Mouse (Mus musculus) adrenal gland, postnatal 14 days (tissue): Measurements from ENCODE around the gene Ptdss2. TPM values are rescaled to one million over a fixed set of nuclear protein-coding genes. Genes with fewer than 3 reads are reported as not detected.

ENCODE experiments used
- DNase-seq: peaks from one replicate; pipeline ENCODE4 v3.0.0; 2021; ENCODE audit warnings: mixed read lengths
- total RNA-seq: library from RNA; stranded (reverse); gene quantifications from 2 replicates; pipeline ENCODE4 v1.2.3, GENCODE M21; 2021

Ptdss2 gene
- total RNA-seq, 1 experiment from 2014 or later = 46.2 TPM

- peak; percentile 96 for DNase-seq
Observed at GRCm38 (mm10) chr7:141122689-141123516, 721 bp downstream of the Ptdss2 start.

DNA sequence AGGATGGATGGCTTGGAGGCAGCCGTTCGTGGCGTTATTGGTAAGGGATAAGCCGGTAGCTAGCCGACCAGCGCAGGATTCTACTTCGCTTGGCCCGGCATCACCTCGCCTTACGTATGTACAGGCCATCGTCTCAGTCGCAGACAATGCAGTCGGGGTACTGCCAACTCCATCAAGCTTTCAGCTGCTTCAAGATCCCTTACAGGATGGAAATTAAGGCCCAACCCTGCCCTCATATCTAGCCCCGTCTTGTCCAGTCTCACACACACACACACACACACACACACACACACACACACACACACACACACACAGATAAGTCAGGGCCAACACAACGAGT is 1.3 kb downstream of the Ptdss2 start:
- no peak for DNase-seq

DNA sequence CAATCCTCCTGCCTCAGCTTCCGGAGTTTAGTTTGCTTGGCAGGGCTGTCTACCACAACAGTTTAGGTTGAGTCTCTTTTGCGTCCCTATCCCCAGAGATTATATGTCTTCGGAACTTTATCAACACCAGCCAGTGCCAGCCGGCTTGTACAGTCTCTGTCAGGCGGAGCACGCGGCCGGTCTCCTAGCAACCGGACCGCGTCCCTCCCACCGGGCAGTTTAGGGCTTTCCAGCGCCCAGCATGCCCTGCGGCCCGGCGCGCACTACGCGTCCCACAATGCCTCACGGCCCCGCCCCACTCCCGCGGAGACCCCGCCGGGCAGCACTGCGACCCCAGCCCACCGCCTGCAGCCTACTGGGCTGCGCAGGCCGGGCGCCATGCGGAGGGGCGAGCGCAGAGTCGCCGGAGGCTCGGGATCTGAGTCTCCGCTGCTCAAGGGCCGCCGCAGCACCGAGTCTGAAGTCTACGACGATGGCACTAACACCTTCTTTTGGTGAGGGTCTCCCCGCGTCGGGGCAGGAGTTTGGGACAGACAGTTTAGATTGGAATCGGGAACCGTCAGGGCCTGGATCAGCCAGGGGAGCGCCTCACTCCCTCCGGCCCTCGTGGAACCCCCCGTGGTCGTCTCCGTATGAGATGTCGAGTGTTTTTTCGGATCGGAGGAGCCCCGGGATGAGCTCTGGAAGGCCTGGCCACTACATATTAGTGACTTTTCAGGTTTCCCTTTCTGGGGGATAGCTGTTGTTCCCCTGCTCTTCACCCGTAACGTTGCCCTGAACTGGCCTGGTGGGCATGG is 9.0 kb downstream of the Ptdss2 start:
- peak; percentile 94 for DNase-seq

DNA sequence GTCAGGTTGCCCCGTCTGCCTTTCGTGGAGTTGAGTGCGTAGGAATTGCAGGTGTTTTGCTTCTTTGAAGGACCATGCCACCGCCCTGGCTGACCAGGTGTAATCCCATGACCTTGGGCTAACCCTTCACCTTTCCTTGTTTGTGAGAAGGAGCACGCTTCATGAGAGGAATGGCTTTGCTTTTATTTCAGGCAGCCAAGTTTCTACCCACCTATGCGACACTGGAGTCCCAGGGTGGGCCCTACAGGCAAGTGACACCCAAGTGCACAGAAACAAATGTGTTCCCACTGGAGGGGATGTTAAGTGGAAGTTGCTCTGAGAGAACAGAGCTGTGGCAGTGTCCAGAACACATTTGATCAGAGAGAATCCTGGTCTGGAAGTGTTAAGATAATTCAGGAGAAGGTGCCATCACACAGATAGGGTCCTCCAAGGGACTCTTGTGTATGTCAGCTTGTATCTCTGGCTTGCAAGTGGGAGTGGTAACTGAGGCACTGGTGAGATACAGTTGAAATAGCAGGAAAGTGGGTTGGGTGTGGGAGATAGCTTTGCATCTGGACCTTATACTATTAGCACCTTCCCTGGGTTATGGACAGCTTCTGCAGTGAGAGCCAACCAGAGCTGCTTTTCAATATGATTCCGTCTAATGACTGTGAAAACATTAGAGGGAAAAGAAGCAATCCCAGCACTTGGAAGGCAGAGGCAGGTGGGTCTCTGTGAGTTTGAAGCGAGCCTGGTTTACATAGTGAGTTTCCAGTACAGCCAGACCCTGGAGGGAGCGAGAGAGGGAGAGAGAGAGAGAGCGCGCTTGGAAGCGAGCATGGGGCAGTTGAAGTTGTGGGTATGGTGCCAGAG is 9.9 kb downstream of the Ptdss2 start:
- DNase-seq = no peak

GRCm38 (mm10) chr7:141141326-141141725 is 19.1 kb downstream of the Ptdss2 start:
- DNase-seq = no peak

DNA sequence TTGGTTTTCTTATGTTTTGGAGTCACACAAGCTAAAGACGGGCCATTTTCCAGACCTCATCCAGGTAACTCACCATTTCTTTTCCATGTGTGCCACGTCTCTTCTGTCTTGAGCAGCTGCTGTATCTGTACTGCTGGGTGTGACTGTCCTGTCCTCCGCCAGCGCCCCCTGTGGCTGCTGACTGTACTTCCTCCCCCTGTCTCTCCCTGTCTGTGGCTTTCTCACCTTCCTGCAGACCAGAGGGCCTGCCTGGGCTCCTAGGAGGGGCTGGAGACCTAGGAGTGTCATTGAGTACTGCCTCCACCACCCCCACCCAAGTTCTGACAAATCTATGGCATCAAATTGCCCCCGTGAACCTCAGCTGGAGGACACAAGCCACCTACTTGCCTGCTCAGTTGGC is 20.9 kb downstream of the Ptdss2 start:
- peak; percentile 83 for DNase-seq

DNA sequence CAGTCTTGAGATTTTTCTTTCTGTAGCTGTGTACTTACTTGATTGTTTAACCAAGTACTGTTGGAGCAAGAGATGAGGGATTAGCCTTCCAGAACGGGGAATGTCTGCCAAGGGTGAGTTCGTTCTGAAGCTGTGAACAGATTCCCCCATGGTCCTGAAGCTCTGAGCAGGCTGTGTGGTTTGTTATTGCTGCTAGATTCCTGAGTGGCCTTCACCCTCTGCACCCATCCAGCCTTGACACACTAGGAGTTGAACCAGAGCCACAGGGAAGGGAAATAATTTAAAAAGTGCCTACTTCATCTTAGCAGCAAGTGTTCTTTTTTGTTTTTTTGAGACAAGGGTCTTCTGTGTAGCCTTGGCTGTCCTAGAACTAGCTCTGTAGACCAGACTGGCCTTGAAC is 21.7 kb downstream of the Ptdss2 start:
- DNase-seq = peak; percentile 32

GRCm38 (mm10) chr7:141144650-141145049 is 22.5 kb downstream of the Ptdss2 start:
- DNase-seq = no peak

GRCm38 (mm10) chr7:141145403-141145802 is 23.2 kb downstream of the Ptdss2 start:
- DNase-seq = no peak

GRCm38 (mm10) chr7:141146043-141146595 is 23.9 kb downstream of the Ptdss2 start:
- no peak for DNase-seq

DNA sequence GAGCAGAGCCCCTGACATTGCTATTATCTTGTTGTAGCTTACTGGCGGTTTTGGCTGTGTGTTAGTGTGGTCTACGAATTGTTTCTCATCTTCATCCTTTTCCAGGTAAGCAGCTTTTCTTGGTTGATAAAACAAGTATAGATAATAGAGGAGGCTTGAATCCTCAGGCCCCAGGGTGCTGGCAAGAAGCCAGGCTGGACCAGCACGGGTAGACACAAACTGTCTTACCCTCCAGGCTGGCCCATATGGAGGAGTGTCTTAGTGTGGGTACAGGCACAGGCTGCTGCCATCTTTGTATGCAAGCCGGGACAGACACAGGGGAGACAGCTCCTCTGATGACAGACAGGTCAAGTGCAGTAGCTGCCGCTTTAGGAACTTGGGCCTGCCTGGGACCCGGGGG is 24.9 kb downstream of the Ptdss2 start:
- no peak for DNase-seq

GRCm38 (mm10) chr7:141148639-141149038 is 26.5 kb downstream of the Ptdss2 start:
- no peak for DNase-seq

GRCm38 (mm10) chr7:141155362-141155761 is 33.2 kb downstream of the Ptdss2 start:
- DNase-seq = no peak

- no peak for DNase-seq
Observed at GRCm38 (mm10) chr7:141164397-141164796, 42.2 kb downstream of the Ptdss2 start.

DNA sequence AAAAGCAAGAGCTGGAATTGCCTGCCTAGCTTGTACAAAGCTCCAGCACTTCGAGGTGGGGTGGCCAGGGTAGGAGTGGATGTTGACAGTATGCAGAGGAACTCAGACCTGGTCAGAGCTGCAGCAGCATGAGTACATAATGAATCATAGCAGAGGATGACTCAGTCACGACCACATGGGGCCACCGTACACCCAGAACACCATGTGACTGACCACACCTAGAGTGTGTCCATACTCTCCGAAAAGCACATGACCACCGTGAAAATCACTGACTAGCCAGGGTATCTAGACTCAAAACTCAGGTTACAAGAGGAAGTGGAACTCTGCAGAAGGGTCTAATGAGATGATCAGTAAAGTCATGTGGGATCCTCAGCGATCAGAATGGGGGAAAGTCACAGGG is 42.7 kb downstream of the Ptdss2 start:
- peak; percentile 70 for DNase-seq

DNA sequence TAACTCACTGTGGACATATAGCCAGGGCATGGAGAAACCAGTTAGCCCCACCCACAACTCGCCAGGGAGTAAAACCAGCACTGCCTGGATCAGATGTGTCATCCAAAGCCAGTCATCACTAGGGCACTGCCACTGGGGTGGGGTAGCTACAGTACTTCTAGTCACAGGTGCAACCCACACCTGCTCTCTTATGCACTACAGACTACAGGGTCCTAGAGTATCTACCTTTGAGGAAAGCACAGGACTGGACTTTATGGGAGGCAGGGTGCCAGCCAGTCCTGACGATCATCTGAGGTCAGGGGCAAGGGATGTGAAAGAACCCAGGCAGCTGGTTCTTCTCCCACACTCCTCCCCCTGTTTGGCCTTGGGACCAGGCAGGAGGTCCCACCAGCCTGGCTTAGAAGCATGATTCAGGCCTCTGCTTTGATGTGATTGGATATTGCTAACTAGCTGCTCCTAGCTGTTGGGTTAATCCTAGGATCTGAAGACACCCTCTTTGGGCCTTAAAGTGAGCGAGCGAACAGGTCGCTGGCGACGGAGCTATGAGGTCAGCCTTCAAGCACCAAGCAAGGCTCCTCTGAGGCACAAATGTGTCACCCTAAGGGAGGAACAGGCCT is 45.8 kb downstream of the Ptdss2 start:
- DNase-seq = peak; percentile 87

GRCm38 (mm10) chr7:141168518-141168953 is 46.4 kb downstream of the Ptdss2 start:
- peak; percentile 88 for DNase-seq

- peak; percentile 51 for DNase-seq
Observed at GRCm38 (mm10) chr7:141169300-141169699, 47.1 kb downstream of the Ptdss2 start.

GRCm38 (mm10) chr7:141169866-141170265 is 47.7 kb downstream of the Ptdss2 start:
- DNase-seq = no peak

- peak; percentile 94 for DNase-seq
Observed at GRCm38 (mm10) chr7:141172116-141173006, 50.2 kb downstream of the Ptdss2 start, which contains the start of gene Rnh1. Rnh1 (minus strand) TSS chr7:141172857.
